Mouse (Mus musculus): ENCODE measurements at regions not wholly inside any gene's neighbourhood (a gene's known extent, or its start where the extent isn't known, plus 50 kb on each side); places are given as distances from the start of the nearest gene placed in this dataset.
"Not testable (repeated sequence)": the region's sequence is repeated elsewhere in the genome, so short reads cannot be mapped to it uniquely, and the experiment has no call there.

DNA sequence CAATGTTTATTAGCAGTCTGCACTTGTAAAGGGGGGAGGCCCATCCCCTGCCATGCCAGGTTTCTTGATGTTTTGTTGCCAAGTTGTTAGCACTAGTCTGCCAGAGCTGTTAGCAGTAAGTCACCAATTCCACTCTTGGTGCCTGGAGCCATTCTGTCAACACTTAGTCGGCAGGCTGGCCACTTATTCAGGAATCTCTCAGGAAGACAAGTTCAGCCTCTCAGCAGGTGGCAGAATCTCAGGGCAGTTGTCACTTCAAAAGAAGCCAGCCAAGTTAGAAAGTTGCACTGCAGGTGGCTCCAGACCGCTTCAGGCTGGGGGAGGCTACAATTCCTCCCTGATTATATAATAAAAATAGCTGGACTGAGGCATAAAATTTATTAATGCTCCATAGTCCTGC, 424.2 kb downstream of the Cdh10 start:
- DNase-seq = not testable (repeated sequence)

DNA sequence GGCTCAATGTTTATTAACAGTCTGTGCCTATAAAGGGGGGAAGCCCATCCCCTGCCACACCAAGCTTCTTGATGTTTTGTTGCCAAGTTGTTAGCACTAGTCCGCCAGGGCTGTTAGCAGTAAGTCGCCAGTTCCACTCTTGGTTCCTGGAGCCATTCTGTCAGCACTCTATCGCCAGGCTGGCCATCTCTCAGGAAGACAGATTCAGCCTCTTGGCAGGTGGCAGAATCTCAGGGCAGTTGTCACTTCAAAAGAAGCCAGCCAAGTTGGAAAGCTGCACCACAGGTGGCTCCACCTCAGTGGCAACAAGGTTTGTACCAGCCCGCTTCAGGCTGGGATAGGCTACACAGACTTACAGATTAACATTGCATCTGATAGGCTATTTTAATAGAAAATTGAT, 428.7 kb downstream of the Cdh10 start:
- no peak for DNase-seq

DNA sequence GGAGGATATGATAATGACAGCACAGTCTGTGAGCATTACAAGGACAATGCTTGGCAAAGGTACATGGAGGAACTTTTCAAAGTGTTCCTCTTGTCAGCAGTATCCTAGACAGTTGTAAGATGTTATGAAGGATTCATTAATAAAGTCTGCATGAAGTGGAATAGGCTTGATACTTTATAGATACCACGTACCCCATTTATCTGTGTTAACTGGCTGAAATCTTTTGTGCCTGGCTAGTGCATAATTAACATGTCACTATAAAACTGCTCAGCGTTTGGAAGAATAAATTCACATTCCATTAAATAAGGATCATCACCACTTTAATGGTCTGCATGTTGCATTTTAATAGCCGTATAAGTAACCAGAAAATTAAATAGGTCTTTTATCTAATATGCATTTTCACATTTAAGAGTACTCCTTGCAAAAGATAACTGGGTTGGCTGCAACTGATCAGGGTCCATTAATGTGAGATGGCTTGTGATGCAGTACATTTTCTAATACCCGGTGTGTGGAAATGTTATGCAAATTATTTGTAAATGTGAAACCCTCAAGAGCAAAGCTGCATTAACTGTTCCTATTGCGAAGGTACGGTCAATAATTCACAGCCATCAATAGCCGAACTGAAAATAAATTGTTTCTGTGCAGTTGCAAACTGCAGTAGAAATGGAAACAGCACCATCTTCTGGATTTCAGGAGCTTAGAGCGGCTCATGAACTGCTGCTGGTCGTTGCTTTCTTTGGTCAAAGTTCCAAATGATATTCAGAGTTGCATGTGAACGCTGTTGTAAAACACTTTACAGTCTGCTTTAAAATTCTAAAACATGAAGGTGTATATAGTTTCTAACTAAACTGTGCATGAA, 457.4 kb downstream of the Cdh10 start:
- DNase-seq = no peak

DNA sequence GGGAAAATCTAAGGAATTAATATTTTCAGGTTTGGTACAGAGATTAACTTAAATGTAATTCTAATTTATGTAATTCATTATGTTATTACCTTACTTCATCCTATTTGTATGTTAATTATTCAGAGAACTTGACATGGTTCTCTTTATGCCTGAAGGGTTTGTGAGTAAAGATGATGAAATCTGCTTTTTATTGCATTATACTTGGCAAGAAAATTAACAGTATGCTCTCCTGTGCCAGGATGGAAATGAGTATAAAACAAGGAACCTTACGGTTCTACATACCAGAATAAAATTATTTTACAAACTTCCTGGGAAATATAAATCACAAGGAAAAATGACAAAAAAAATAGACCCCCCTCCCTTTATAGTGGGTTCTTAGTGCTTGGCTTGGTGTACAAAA, 497.6 kb downstream of the Cdh10 start:
- no peak for DNase-seq

GRCm38 (mm10) chr15:19356322-19356721, 537.6 kb downstream of the Cdh10 start:
- no peak for DNase-seq

DNA sequence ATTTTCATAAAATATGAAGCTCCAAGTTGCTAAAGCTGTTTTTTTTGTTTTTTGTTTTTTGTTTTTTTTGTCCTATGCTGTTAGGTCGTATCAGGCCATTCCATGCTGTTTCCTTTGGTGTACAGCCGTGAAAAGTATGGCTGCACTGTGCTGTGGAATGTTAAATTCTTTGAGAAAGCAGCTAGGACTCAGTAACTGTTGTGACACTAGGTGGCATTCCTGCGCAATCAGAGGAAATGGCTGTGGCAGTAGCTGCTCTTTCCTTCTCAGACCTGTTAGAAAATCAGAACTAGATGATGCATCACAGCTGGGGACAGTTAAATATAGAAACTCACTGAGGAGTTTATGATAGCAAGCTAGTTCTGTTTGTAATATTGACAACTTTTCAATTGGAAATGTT, 541.9 kb downstream of the Cdh10 start:
- DNase-seq = peak in 1 of 2 experiments; percentile 4

GRCm38 (mm10) chr15:19389951-19390350, 571.2 kb downstream of the Cdh10 start:
- DNase-seq = no peak

- no peak for DNase-seq
These were observed 572.7 kb downstream of the Cdh10 start for GRCm38 (mm10) chr15:19391250-19391982.

DNA sequence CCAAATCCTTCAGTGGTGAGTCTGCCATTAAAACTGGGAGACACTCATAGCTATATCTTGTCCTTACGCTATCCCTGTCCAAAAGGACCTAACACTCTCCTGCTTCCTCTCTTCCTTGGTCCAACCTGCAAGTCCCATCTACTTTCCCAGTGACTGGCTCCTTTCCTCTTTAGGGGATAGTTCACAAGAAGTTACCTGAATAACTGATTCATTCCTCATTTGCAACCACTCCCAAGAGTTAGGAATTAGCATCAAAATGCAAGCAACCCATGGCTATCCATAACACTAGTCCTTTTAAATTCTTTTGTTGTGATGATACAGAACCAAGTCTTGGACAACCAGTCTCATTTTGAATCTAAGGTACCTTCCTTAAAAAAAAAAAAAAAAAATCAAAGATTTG, 576.9 kb downstream of the Cdh10 start:
- DNase-seq = no peak
